Mouse (Mus musculus) gastrocnemius, postnatal 25 days (tissue): ENCODE measurements at regions not wholly inside any gene's neighbourhood (a gene's known extent, or its start where the extent isn't known, plus 50 kb on each side); places are given as distances from the start of the nearest gene placed in this dataset.

ENCODE experiments used
- DNase-seq: peaks from one replicate; pipeline ENCODE4 v3.0.0; 2022

DNA sequence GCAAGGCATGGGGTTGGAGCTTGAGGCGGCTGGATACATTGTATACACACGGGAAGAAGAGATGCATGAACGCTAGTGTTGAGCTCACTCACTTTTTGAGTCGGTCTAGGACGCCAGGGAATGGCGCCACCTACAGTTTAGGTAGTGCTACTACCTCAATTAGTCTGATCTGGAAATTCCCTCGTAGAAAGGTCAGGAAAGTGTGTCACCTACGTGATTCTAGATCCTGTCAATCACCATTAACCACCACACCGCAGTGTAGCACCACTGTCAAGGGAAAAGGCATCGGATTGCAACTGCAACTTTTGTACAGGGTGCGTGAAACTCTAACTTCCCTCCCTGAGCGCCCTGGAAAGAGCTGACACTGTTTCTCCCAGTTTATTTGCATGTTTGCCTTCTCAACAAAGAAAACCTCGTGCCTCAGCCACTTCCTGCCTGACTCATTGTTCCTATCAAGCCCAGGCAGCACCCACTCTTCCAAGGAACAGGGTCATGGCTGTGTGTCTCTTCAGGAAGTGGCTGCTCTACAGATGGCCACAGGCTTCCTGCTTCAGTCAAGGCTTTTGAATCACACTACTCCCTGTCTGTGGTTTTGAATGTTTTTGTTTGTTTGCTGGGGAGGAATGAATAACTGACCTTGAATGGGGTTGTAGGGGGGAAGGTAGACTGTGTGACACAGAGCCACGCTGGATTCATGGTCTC is 231.6 kb upstream of the Jmjd1c start:
- peak; percentile 47 for DNase-seq

DNA sequence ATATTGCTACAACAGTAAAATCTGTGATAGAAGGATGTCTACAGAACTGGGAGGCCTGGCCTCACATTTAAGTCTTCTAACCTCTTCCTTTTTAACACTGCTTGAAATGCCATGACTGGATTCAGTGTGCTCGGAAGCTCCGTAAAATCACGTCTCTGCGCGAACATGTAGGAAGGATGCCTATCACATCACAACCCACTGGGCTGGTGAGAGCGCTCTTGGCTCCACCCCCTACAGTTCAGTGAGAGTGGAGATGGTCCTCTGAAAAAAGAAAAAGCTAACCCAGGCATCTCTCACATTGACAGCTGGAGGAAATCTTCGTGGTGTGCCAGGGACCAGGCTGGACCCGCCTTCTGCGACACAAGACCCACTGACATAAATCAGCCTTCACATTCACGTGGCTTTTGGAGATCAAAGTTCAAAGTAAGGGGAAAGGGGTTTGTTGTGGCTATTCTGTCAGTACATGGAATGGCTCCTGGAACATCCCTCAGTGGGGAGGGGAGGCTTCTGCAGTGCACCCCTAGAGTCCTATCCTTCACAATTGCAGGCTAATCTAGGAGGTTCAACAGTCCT is 230.8 kb upstream of the Jmjd1c start:
- DNase-seq = no peak

DNA sequence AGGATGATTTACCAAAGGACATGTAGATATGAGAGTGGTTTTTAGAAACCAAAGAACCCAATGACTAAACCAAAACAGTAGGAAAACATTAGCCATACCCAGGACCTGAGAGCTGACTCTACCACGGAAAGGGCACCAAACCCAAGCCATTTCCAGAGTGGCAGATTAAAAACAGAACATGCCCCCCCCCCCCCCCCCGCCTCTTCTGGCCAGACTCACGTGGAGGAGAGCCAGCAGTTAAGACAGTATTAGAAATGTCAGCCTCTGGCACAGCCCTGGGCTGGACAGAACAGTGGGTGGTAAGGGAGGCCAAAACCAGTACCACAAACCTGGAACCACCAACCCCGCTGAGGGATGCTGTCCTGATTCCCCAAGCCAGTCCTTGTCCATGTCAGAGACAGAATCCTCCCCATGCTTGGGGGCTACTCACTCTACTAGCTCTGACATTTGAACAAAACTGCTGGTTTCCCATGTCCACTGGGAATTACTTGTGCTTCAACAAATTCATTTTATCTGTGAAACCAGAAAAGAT is 224.7 kb upstream of the Jmjd1c start:
- peak; percentile 16 for DNase-seq

DNA sequence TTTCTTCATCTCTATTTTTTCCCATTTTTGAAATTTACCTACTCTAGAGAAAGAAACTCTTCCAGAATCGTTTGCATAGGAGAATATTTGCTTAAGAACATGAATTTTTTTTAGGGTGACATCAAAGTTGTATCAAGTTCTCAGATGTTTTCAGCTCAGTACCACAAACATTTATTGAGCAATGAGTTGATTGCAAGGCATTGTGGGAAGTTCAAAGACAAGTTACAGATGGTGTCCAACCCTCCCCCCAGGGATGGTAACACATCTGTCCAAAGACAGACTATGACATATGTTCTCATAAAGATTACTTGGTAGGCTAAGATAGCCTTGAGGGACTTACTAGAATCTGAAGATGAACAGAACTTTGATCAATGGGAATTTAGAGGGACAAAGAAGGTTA is 224.3 kb upstream of the Jmjd1c start:
- DNase-seq = no peak

- no peak for DNase-seq
These were observed 222.5 kb upstream of the Jmjd1c start for GRCm38 (mm10) chr10:66873468-66873867.

- peak; percentile 52 for DNase-seq
These were observed 216.9 kb upstream of the Jmjd1c start for GRCm38 (mm10) chr10:66879071-66879470.

- DNase-seq = no peak
These were observed 213.1 kb upstream of the Jmjd1c start for GRCm38 (mm10) chr10:66882825-66883224.

GRCm38 (mm10) chr10:66885575-66885974 is 210.3 kb upstream of the Jmjd1c start:
- DNase-seq = no peak

DNA sequence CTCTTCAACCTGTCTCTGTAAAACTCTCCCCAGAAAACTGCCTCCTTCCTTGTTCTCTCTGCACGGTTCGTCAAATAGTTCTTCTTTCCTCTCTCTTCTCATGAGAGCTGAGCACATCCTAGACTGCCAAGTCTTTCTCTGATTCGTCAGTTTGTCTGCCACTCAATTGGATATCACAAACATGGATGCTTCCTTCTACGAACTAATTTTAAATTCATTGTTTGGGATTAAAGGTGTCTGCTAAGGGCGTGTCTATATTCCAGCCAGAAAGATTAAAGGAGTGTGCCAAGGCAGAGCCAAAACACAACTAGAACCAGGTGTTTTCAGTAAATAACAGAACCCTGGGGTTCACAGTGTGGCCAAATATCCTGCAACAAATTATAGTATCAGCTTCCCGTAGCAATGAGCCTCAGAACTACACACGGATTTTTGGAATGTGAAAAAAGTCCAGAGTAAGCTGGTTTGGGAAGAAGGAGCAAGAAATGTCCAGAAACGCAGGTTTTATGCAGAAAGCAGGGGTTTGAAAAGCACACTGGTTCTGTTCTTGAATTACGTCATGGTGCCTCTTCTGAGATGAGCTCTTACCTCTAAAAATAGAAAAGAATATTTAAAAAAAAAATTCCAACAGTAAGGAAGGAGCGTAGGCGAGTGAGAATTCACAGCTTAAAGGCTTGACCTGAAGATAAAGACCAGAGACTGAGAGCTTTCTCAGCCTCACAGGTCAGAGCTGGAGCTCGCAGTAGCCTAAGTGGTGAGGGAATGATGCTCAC is 206.0 kb upstream of the Jmjd1c start:
- no peak for DNase-seq

GRCm38 (mm10) chr10:66891811-66892210 is 204.1 kb upstream of the Jmjd1c start:
- DNase-seq = no peak

DNA sequence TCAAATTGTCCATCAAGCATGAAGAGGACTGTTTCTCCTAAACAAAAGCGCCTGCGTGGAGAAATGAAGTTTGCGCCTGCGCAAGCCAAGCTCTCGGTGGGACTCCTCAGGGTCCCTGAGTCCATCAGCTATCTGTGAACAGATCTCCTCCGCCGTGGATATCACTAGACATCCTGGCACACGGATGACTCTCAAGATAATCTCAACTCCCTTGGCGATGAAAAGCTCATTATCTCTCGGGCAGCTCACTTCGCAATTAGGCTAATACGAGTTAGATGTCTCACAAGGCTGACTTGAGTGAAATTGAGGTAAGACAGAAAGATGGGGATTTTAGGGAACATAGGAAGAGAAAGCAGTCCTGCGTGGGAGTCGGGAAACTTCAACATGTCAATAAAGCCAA is 202.1 kb upstream of the Jmjd1c start:
- DNase-seq = no peak

- no peak for DNase-seq
These were observed 199.0 kb upstream of the Jmjd1c start for GRCm38 (mm10) chr10:66896698-66897622.

GRCm38 (mm10) chr10:66899724-66900123 is 196.2 kb upstream of the Jmjd1c start:
- no peak for DNase-seq

DNA sequence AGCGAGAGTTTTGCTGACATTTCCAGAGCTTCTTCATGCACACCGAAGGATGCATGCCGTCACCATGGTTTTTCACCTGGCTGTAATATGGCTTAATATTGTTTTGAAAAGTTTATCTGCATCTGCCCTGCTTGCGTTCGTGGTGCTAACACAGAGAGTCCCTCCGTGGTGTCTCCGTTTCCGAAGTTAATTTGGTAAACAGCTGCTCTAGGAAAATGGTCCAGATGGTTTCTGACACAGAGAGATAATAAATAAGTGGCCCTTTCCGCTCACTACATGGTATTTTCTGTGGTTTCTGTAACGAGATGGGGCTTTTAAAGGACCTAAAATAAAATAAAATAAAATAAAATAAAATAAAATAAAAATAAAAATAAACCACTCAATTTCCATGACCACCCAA is 195.1 kb upstream of the Jmjd1c start:
- no peak for DNase-seq

DNA sequence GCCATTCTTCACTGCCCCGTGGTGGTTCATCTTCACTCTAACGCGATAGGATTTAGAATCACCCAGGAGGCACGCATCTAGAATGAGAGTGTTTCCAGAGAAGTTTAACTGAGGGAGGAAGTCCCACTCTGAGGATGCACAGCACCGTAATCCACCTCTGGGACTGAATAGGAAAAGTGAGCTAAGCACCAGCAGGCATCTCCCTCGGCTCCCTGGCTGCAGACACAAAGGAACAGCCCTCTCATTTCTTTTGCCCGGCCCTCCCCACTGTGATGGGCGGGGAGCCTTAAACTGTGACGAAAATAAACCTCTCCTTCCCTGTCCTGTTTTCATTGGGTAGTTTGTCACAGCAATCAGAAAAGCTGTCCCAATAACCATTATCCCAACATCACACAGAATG is 194.1 kb upstream of the Jmjd1c start:
- no peak for DNase-seq

- no peak for DNase-seq
These were observed 191.2 kb upstream of the Jmjd1c start for GRCm38 (mm10) chr10:66904552-66905367.

DNA sequence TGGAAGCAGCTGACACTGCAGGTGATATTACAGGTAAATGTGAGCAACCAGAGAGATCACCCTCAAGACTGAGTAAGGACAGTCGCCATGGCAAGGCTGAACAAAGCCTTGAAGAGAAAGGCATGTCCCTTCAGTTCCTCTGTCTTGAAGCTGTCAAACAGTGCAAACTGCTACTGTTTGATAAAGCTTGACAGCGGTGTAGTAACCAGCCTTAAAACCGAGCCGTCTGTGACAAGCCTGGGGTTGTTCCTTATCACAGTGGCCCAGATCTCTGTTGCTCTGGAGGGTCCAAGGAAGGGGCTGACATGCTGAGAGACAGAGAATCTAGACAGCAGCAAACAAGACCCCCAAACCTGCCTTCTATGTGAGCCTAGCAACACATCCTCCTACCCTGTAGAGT is 188.1 kb upstream of the Jmjd1c start:
- no peak for DNase-seq

GRCm38 (mm10) chr10:66909204-66909889 is 186.6 kb upstream of the Jmjd1c start:
- no peak for DNase-seq

GRCm38 (mm10) chr10:66909905-66910681 is 185.8 kb upstream of the Jmjd1c start:
- DNase-seq = no peak
